Mouse (Mus musculus) olfactory bulb, adult 2 months (tissue): ENCODE measurements around the gene Dbp.

Experiments used
- CTCF ChIP-seq: fragments of 200-500 bp; IDR thresholded peaks from 2 replicates; pipeline ENCODE4 v1.5.1; 2012; ENCODE audit warnings: low read depth, mild to moderate bottlenecking, low read length, moderate library complexity; ENCODE audit not compliant: insufficient read depth
- POLR2A ChIP-seq: fragments of 200-500 bp; IDR thresholded peaks from 2 replicates; pipeline ENCODE4 v1.6.1; 2012; ENCODE audit warnings: mild to moderate bottlenecking, low read depth, low read length, moderate library complexity; ENCODE audit not compliant: insufficient read depth

GRCm38 (mm10) chr7:45718331-45718730, 13.4 kb downstream of the Dbp start:
- TF ChIP-seq CTCF (no peak), POLR2A (no peak)
